Mouse (Mus musculus): ENCODE results near the gene Ubtd1. TPM values are rescaled to one million over a fixed set of nuclear protein-coding genes. Genes with fewer than 3 reads are reported as not detected.

The Ubtd1 gene
- total RNA-seq (2021): 10 to 100 TPM; 21.4 to 22.7 TPM
- polyA plus RNA-seq (2012; rRNA removed): 27.3 and 37.3 TPM in 2 replicates
- long read RNA-seq, transcript Ubtd1-201 (3 exons, 1,529 nt): major isoform, 12 of 19 reads
- long read RNA-seq, partial matches to known transcripts: 1 of 19 reads
- long read RNA-seq, other reads (novel, unspliced or antisense): 6 of 19 reads

GRCm38 (mm10) chr19:41981595-41981927, at the start of gene Ubtd1:
Ubtd1 (plus strand) TSS chr19:41981763.
- under 1% methylated on average over 29 of the region's 33 CpGs for WGBS
- Histone ChIP-seq H3K4me3 (peak within 1 kb of the TSS; percentile 77), H3K9ac (ENCODE audit: low read depth, low read length) (peak within 1 kb of the TSS; percentile 94), H3K36me3 (ENCODE audit: control insufficient read depth, insufficient read depth, low read length) (no peaks in the 10 kb centered on the region), H3K79me2 (replicated peaks; ENCODE audit: control insufficient read depth, insufficient read depth, low read length) (peaks cover 7% of the 10 kb centered on the region), H3K27me3 (ENCODE audit: control insufficient read depth, insufficient read depth, low read length) (no peaks in the 10 kb centered on the region), H3K4me1 (ENCODE audit: control insufficient read depth, insufficient read depth, low read length) (peaks cover 2% of the 10 kb centered on the region), H3K27ac (peak within 1 kb of the TSS; percentile 88)
- TF ChIP-seq EP300 (IDR thresholded peaks at IDR 0.05; ENCODE audit: insufficient read depth, low read depth, low read length) (no peak), CTCF (IDR thresholded peaks at IDR 0.05) (no peak), POLR2A (IDR thresholded peaks at IDR 0.05; ENCODE audit: insufficient read depth, low read depth, low read length) (no peak)
- DNase-seq: no peak
- intact Hi-C loops (cut with DNase I): loop anchor here (1.0 to 5.0 kb wide), 4 partner anchors 45 to 186 kb away; partner anchors contain the start of genes Marveld1 and Morn4

GRCm38 (mm10) chr19:41932686-41933085, 48.9 kb upstream of the Ubtd1 start:
- intact Hi-C loops (cut with DNase I): loop anchor here (1.0 to 10.0 kb wide), 5 partner anchors 20 to 212 kb away; partner anchors contain the start of genes Marveld1, Morn4 and Rrp12
- TF ChIP-seq POLR2A (IDR thresholded peaks at IDR 0.05; ENCODE audit: insufficient read depth, low read depth, low read length) (no peak), CTCF (IDR thresholded peaks at IDR 0.05) (no peak), EP300 (IDR thresholded peaks at IDR 0.05; ENCODE audit: insufficient read depth, low read depth, low read length) (no peak)
- WGBS: under 1% methylated on average over 28 of the region's 28 CpGs
- Histone ChIP-seq H3K4me1 (ENCODE audit: control insufficient read depth, insufficient read depth, low read length) (peaks cover 3% of the 10 kb centered on the region), H3K36me3 (ENCODE audit: control insufficient read depth, insufficient read depth, low read length) (no peaks in the 10 kb centered on the region), H3K27ac (peak overlapping the region; percentile 49), H3K79me2 (replicated peaks; ENCODE audit: control insufficient read depth, insufficient read depth, low read length) (peaks cover 2% of the 10 kb centered on the region; the same call in 1 of the 2 replicates), H3K27me3 (ENCODE audit: control insufficient read depth, insufficient read depth, low read length) (no peaks in the 10 kb centered on the region), H3K9ac (ENCODE audit: low read depth, low read length) (peak overlapping the region; percentile 37), H3K4me3 (peak overlapping the region; percentile 73)
- no peak for DNase-seq

GRCm38 (mm10) chr19:41933179-41934086, 48.1 kb upstream of the Ubtd1 start, which contains the start of the genes Exosc1 and Zdhhc16:
Exosc1 (minus strand) TSS chr19:41933423.
Zdhhc16 (plus strand) TSS chr19:41933480.
- Histone ChIP-seq H3K9ac (ENCODE audit: low read depth, low read length) (peak within 1 kb of the TSS; percentile 89), H3K36me3 (ENCODE audit: control insufficient read depth, insufficient read depth, low read length) (no peaks in the 10 kb centered on the region), H3K27ac (peak within 1 kb of the TSS; percentile 86), H3K4me3 (peak within 1 kb of the TSS; percentile 73), H3K4me1 (ENCODE audit: control insufficient read depth, insufficient read depth, low read length) (peaks cover 3% of the 10 kb centered on the region), H3K79me2 (replicated peaks; ENCODE audit: control insufficient read depth, insufficient read depth, low read length) (peaks cover 2% of the 10 kb centered on the region; the same call in 1 of the 2 replicates), H3K27me3 (ENCODE audit: control insufficient read depth, insufficient read depth, low read length) (no peaks in the 10 kb centered on the region)
- WGBS: under 1% methylated on average over 47 of the region's 47 CpGs
- DNase-seq: peak; percentile 99
- 0 out of 2 replicates have a peak, but pooled peaks have one; percentile 14 for TF ChIP-seq CTCF (IDR thresholded peaks at IDR 0.05)
- no peak for TF ChIP-seq EP300 (IDR thresholded peaks at IDR 0.05; ENCODE audit: insufficient read depth, low read depth, low read length)
- TF ChIP-seq POLR2A (IDR thresholded peaks at IDR 0.05; ENCODE audit: insufficient read depth, low read depth, low read length): peak; percentile 81
- intact Hi-C loops (cut with DNase I): loop anchor here (1.0 to 10.0 kb wide), 5 partner anchors 21 to 211 kb away; partner anchors contain the start of genes Marveld1, Morn4 and Rrp12

- Histone ChIP-seq H3K4me1 (ENCODE audit: control insufficient read depth, insufficient read depth, low read length) (peaks cover 3% of the 10 kb centered on the region), H3K27ac (no peak overlapping the region), H3K36me3 (ENCODE audit: control insufficient read depth, insufficient read depth, low read length) (no peaks in the 10 kb centered on the region), H3K4me3 (peak overlapping the region; percentile 73), H3K9ac (ENCODE audit: low read depth, low read length) (peak overlapping the region; percentile 57; the same call in 1 of the 2 replicates), H3K27me3 (ENCODE audit: control insufficient read depth, insufficient read depth, low read length) (no peaks in the 10 kb centered on the region), H3K79me2 (replicated peaks; ENCODE audit: control insufficient read depth, insufficient read depth, low read length) (peaks cover 2% of the 10 kb centered on the region; the same call in 1 of the 2 replicates)
- TF ChIP-seq POLR2A (IDR thresholded peaks at IDR 0.05; ENCODE audit: insufficient read depth, low read depth, low read length) (no peak), EP300 (IDR thresholded peaks at IDR 0.05; ENCODE audit: insufficient read depth, low read depth, low read length) (no peak), CTCF (IDR thresholded peaks at IDR 0.05) (no peak)
- DNase-seq: no peak
- intact Hi-C loops (cut with DNase I): loop anchor here (5.0 to 10.0 kb wide), 3 partner anchors 37 to 211 kb away; partner anchors contain the start of genes Marveld1, Morn4 and Rrp12
- 30% methylated on average over 6 of the region's 6 CpGs for WGBS
These were observed 47.4 kb upstream of the Ubtd1 start for GRCm38 (mm10) chr19:41934124-41934523.

GRCm38 (mm10) chr19:41935921-41936320, 45.6 kb upstream of the Ubtd1 start:
- DNase-seq: no peak
- 84% methylated on average over 1 of the region's 1 CpGs for WGBS
- H3K4me1 ChIP-seq (ENCODE audit: control insufficient read depth, insufficient read depth, low read length): peaks cover 3% of the 10 kb centered on the region
- no peak overlapping the region for H3K4me3 ChIP-seq
- no peak overlapping the region for H3K9ac ChIP-seq (ENCODE audit: low read depth, low read length)
- intact Hi-C loops (cut with DNase I): loop anchor here (10.0 kb wide), 1 partner anchor 209 kb away; the partner anchor contains the start of gene Marveld1
- no peak for TF ChIP-seq CTCF (IDR thresholded peaks at IDR 0.05)
- no peak for TF ChIP-seq POLR2A (IDR thresholded peaks at IDR 0.05; ENCODE audit: insufficient read depth, low read depth, low read length)
- TF ChIP-seq EP300 (IDR thresholded peaks at IDR 0.05; ENCODE audit: insufficient read depth, low read depth, low read length): no peak
- no peaks in the 10 kb centered on the region for H3K36me3 ChIP-seq (ENCODE audit: control insufficient read depth, insufficient read depth, low read length)
- no peaks in the 10 kb centered on the region for H3K79me2 ChIP-seq (replicated peaks; ENCODE audit: control insufficient read depth, insufficient read depth, low read length)
- H3K27me3 ChIP-seq (ENCODE audit: control insufficient read depth, insufficient read depth, low read length): no peaks in the 10 kb centered on the region
- H3K27ac ChIP-seq: no peak overlapping the region

Data from heart, adult 2 months (tissue).